Mouse (Mus musculus): Measurements from ENCODE around the gene Cbx6.

GRCm38 (mm10) chr15:79880477-79880876 is 46.0 kb upstream of the Cbx6 start:
- TF ChIP-seq CTCF (IDR thresholded peaks at IDR 0.05; ENCODE audit: insufficient read depth, low read depth, low read length) (no peak), POLR2A (IDR thresholded peaks at IDR 0.05; ENCODE audit: insufficient read depth, low read depth, low read length) (no peak)
